Mouse (Mus musculus) thymus, adult 2 months (tissue): ENCODE results near the gene Fam240b.

ENCODE experiments used
- CTCF ChIP-seq: fragments of 200-500 bp; IDR thresholded peaks from 2 replicates; pipeline ENCODE4 v1.5.1; 2012; ENCODE audit warnings: mild to moderate bottlenecking, control low read depth, low read length, moderate library complexity, borderline replicate concordance; ENCODE audit not compliant: control insufficient read depth, poor library complexity, insufficient read depth; ENCODE audit errors: extremely low read depth
- POLR2A ChIP-seq: fragments of 200-500 bp; IDR thresholded peaks from 2 replicates; pipeline ENCODE4 v1.6.1; 2012; ENCODE audit warnings: mild to moderate bottlenecking, low read length, control low read depth, moderate library complexity; ENCODE audit not compliant: control insufficient read depth, poor library complexity, insufficient read depth; ENCODE audit errors: extremely low read depth

GRCm38 (mm10) chr13:64462581-64462980 lies 35.0 kb downstream of the Fam240b start:
- TF ChIP-seq CTCF (no peak), POLR2A (no peak)
